Comparison of ENCODE assay signal across 8 mouse cellular contexts in genomic region chr4:46196513-46196912, GRCm38 (mm10). TPM values are rescaled to one million over a fixed set of nuclear protein-coding genes. Genes with fewer than 3 reads are reported as not detected.
DNase-seq lines count a peak whose midpoint lies in the region; ATAC-seq and TF ChIP-seq lines count a peak whose summit lies in the region.

No protein-coding gene starts in this region.

- TF ChIP-seq CTCF in G1E (IDR thresholded peaks at IDR 0.05; ENCODE audit: low read depth, low read length): no peak
- no peak for TF ChIP-seq CTCF in stomach, postnatal 0 days (IDR thresholded peaks at IDR 0.05; ENCODE audit: low read depth)

- H3K9ac ChIP-seq in heart, embryonic 16.5 days (ENCODE audit: low read length): peak overlapping the region; percentile 83
- H3K9ac ChIP-seq in forebrain, embryonic 12.5 days: peak overlapping the region; percentile 97
- peak overlapping the region; percentile 92 for H3K9ac ChIP-seq in liver, embryonic 12.5 days
- H3K9ac ChIP-seq in stomach, postnatal 0 days (ENCODE audit: low read length): peak overlapping the region; percentile 85; the same call in 1 of the 2 replicates

- H3K4me2 ChIP-seq in heart, embryonic 16.5 days (ENCODE audit: low read depth, low read length): peak overlapping the region; percentile 66
- peak overlapping the region; percentile 81 for H3K4me2 ChIP-seq in forebrain, embryonic 12.5 days
- H3K4me2 ChIP-seq in liver, embryonic 12.5 days: peak overlapping the region; percentile 77
- H3K4me2 ChIP-seq in stomach, postnatal 0 days (replicated peaks; ENCODE audit: low read depth): peak overlapping the region; percentile 86

- 37% methylated on average over 6 of the region's 6 CpGs for WGBS in heart, embryonic 16.5 days
- 42% methylated on average over 6 of the region's 6 CpGs for WGBS in forebrain, embryonic 12.5 days
- 36% methylated on average over 6 of the region's 6 CpGs for WGBS in liver, embryonic 12.5 days (ENCODE audit: insufficient replicate concordance)
- 37% methylated on average over 6 of the region's 6 CpGs for WGBS in stomach, postnatal 0 days

- no peak; the same call in 1 of the 2 replicates for ATAC-seq in heart, embryonic 16.5 days (replicated peaks; ENCODE audit: extremely low read depth, insufficient read depth, low FRiP score)
- ATAC-seq in G1E (ENCODE audit: extremely low read depth, insufficient number of reproducible peaks, low FRiP score, poor library complexity, severe bottlenecking): no peak
- peak; percentile 18 for ATAC-seq in forebrain, embryonic 12.5 days (ENCODE audit: low FRiP score)
- peak; percentile 45 for ATAC-seq in liver, embryonic 12.5 days
- ATAC-seq in stomach, postnatal 0 days (ENCODE audit: low FRiP score, low TSS enrichment): 0 out of 2 replicates have a peak, but pooled peaks have one; percentile 4

- H3K27ac ChIP-seq in heart, embryonic 16.5 days (ENCODE audit: low read length): peak overlapping the region; percentile 62
- H3K27ac ChIP-seq in forebrain, embryonic 12.5 days: 0 out of 2 replicates have a peak overlapping the region, but pooled peaks have one; percentile 42
- H3K27ac ChIP-seq in liver, embryonic 12.5 days: peak overlapping the region; percentile 93
- H3K27ac ChIP-seq in stomach, postnatal 0 days (replicated peaks): peak overlapping the region; percentile 86

- H3K4me3 ChIP-seq in heart, embryonic 16.5 days (ENCODE audit: low read length): peak overlapping the region; percentile 73
- peak overlapping the region; percentile 89 for H3K4me3 ChIP-seq in G1E (ENCODE audit: low read depth, low read length)
- H3K4me3 ChIP-seq in forebrain, embryonic 12.5 days (replicated peaks): peak overlapping the region; percentile 94
- peak overlapping the region; percentile 90 for H3K4me3 ChIP-seq in liver, embryonic 12.5 days
- H3K4me3 ChIP-seq in stomach, postnatal 0 days (ENCODE audit: low read depth, low read length): peak overlapping the region; percentile 85

- H3K9me3 ChIP-seq in heart, embryonic 16.5 days (replicated peaks; ENCODE audit: control insufficient read depth, low read length): no peaks in the 10 kb centered on the region
- H3K9me3 ChIP-seq in G1E (replicated peaks): no peaks in the 10 kb centered on the region
- H3K9me3 ChIP-seq in forebrain, embryonic 12.5 days: no peaks in the 10 kb centered on the region
- no peaks in the 10 kb centered on the region for H3K9me3 ChIP-seq in liver, embryonic 12.5 days (replicated peaks)
- no peaks in the 10 kb centered on the region for H3K9me3 ChIP-seq in stomach, postnatal 0 days (ENCODE audit: control insufficient read depth, low read length)

- peaks cover 7% of the 10 kb centered on the region for H3K4me1 ChIP-seq in heart, embryonic 16.5 days (ENCODE audit: control insufficient read depth, insufficient read depth, low read length)
- peaks cover 16% of the 10 kb centered on the region for H3K4me1 ChIP-seq in G1E (ENCODE audit: insufficient read depth, low read depth, low read length)
- H3K4me1 ChIP-seq in forebrain, embryonic 12.5 days: peaks cover 33% of the 10 kb centered on the region
- H3K4me1 ChIP-seq in liver, embryonic 12.5 days: peaks cover 30% of the 10 kb centered on the region
- H3K4me1 ChIP-seq in stomach, postnatal 0 days (replicated peaks; ENCODE audit: control insufficient read depth, insufficient read depth): no peaks in the 10 kb centered on the region

- DNase-seq in heart, postnatal 4 days: no peak
- DNase-seq in G1E (ENCODE audit: low spot score): no peak
- no peak for DNase-seq in stomach, postnatal 0 days (ENCODE audit: low spot score)
- no peak for DNase-seq in embryo, embryonic 10.5 days (ENCODE audit: low spot score)
- DNase-seq in retina, embryonic 14.5 days (ENCODE audit: low spot score): no peak

- H3K36me3 ChIP-seq in heart, embryonic 16.5 days (ENCODE audit: control insufficient read depth, insufficient read depth): no peaks in the 10 kb centered on the region
- peaks cover 5% of the 10 kb centered on the region for H3K36me3 ChIP-seq in G1E (replicated peaks)
- H3K36me3 ChIP-seq in forebrain, embryonic 12.5 days (replicated peaks): no peaks in the 10 kb centered on the region
- no peaks in the 10 kb centered on the region for H3K36me3 ChIP-seq in liver, embryonic 12.5 days
- H3K36me3 ChIP-seq in stomach, postnatal 0 days (ENCODE audit: control insufficient read depth, insufficient read depth, low read length): no peaks in the 10 kb centered on the region

- no peak for TF ChIP-seq EP300 in stomach, postnatal 0 days (optimal IDR thresholded peaks at IDR 0.05)

- H3K27me3 ChIP-seq in heart, embryonic 16.5 days (ENCODE audit: control insufficient read depth, insufficient read depth, low read length): peaks cover 13% of the 10 kb centered on the region
- H3K27me3 ChIP-seq in G1E (ENCODE audit: insufficient read depth, low read length): peaks cover 9% of the 10 kb centered on the region
- H3K27me3 ChIP-seq in forebrain, embryonic 12.5 days: peaks cover 25% of the 10 kb centered on the region
- peaks cover 29% of the 10 kb centered on the region for H3K27me3 ChIP-seq in liver, embryonic 12.5 days (replicated peaks)
- no peaks in the 10 kb centered on the region for H3K27me3 ChIP-seq in stomach, postnatal 0 days (ENCODE audit: control insufficient read depth, insufficient read depth, low read length)

RNA-seq across cellular contexts. Expression of gene Xpa, which starts 0.4 kb away (rescaled TPM):
- 14.5 and 15.2 TPM in 2 replicates for polyA plus RNA-seq in heart, embryonic 16.5 days (2015; fragmentation: Nextera tagmentation; extraction: Ambion mirVana)
- total RNA-seq in heart, postnatal 4 days (2021): 10 to 100 TPM; 10.2 to 11.9 TPM
- 21.1 and 26.7 TPM in 2 replicates for total RNA-seq in G1E (2014; fragmentation: Nextera tagmentation)
- 14.5 and 17.9 TPM in 2 replicates for total RNA-seq in G1E (2017)
- polyA plus RNA-seq in G1E (2012): 17.2 and 17.6 TPM in 2 replicates
- 27.6 and 35.3 TPM in 2 replicates for polyA plus RNA-seq in forebrain, embryonic 12.5 days (2016; fragmentation: Nextera tagmentation; extraction: Ambion mirVana)
- 11.1 and 12.3 TPM in 2 replicates for polyA plus RNA-seq in liver, embryonic 12.5 days (2016; fragmentation: Nextera tagmentation; extraction: Ambion mirVana)
- polyA plus RNA-seq in stomach, postnatal 0 days (2015; fragmentation: Nextera tagmentation; extraction: Ambion mirVana): 24.5 and 25.2 TPM in 2 replicates

RNA-seq across cellular contexts. Expression of gene Tstd2, which starts 58.0 kb away (rescaled TPM):
- polyA plus RNA-seq in heart, embryonic 16.5 days (2015; fragmentation: Nextera tagmentation; extraction: Ambion mirVana): 25.0 and 25.3 TPM in 2 replicates
- total RNA-seq in heart, postnatal 4 days (2021): 10 to 100 TPM; 19.3 to 20.3 TPM
- total RNA-seq in G1E (2014; fragmentation: Nextera tagmentation): 54.6 and 57.9 TPM in 2 replicates
- 48.2 and 51.5 TPM in 2 replicates for total RNA-seq in G1E (2017)
- polyA plus RNA-seq in G1E (2012): 10.5 and 15.8 TPM in 2 replicates
- polyA plus RNA-seq in forebrain, embryonic 12.5 days (2016; fragmentation: Nextera tagmentation; extraction: Ambion mirVana): 56.1 and 60.6 TPM in 2 replicates
- polyA plus RNA-seq in liver, embryonic 12.5 days (2016; fragmentation: Nextera tagmentation; extraction: Ambion mirVana): 23.3 and 23.9 TPM in 2 replicates
- polyA plus RNA-seq in stomach, postnatal 0 days (2015; fragmentation: Nextera tagmentation; extraction: Ambion mirVana): 14.5 and 17.2 TPM in 2 replicates

RNA-seq across cellular contexts. Expression of gene Ncbp1, which starts 58.1 kb away (rescaled TPM):
- polyA plus RNA-seq in heart, embryonic 16.5 days (2015; fragmentation: Nextera tagmentation; extraction: Ambion mirVana): 44.8 and 48.3 TPM in 2 replicates
- total RNA-seq in heart, postnatal 4 days (2021): 10 to 100 TPM; 35.5 to 36.9 TPM
- 103 and 109 TPM in 2 replicates for total RNA-seq in G1E (2014; fragmentation: Nextera tagmentation)
- total RNA-seq in G1E (2017): 119 and 130 TPM in 2 replicates
- 12.2 and 17.6 TPM in 2 replicates for polyA plus RNA-seq in G1E (2012)
- 129 and 137 TPM in 2 replicates for polyA plus RNA-seq in forebrain, embryonic 12.5 days (2016; fragmentation: Nextera tagmentation; extraction: Ambion mirVana)
- polyA plus RNA-seq in liver, embryonic 12.5 days (2016; fragmentation: Nextera tagmentation; extraction: Ambion mirVana): 66.9 and 68.0 TPM in 2 replicates
- 27.0 and 27.8 TPM in 2 replicates for polyA plus RNA-seq in stomach, postnatal 0 days (2015; fragmentation: Nextera tagmentation; extraction: Ambion mirVana)

Comparison
In these comparisons a context has a peak if more than half of its experiments do, and no peak if none do; other contexts are left out.
1. ATAC-seq: peak in forebrain, embryonic 12.5 days (single experiment), liver, embryonic 12.5 days (single experiment) and stomach, postnatal 0 days (single experiment); none in heart, embryonic 16.5 days (single experiment) and G1E (single experiment).
2. H3K27ac ChIP-seq: peak in every context shown above with its lines; median percentile 93 in liver, embryonic 12.5 days; 86 in stomach, postnatal 0 days; 62 in heart, embryonic 16.5 days; 42 in forebrain, embryonic 12.5 days.
3. Peak in every context shown above with its lines, with median percentiles within 50 percentile points of each other: H3K4me2 ChIP-seq, H3K4me3 ChIP-seq and H3K9ac ChIP-seq.